ENCODE assay signal across 13 mouse cellular contexts in the genomic region with DNA sequence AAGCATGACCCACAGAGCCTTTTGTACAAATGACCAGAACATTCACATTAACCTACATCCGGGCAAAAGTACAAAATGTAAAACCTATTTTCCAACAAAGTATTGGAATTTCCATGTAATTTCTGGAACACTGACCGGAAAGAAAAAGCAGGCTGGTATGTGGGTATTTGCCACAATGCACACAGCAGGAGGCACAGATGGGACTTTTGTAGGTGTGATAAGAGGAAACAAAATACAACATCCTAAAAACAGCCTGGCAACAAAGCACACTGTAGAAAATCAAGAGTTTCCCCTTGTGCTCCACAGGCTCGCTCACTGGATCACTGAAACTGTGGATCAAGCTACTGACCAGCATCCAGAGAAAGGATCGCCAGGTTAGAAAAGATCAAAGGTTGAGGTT.
"Had no signal": no experiment of that assay in that cellular context is flagged by ENCODE, and none has a peak within 500 bp of the region (broad histone marks: within the 10 kb centered on the region; RNA-seq: fewer than 3 reads in every experiment).

No protein-coding gene starts in this region.

- ATAC-seq: intestine, embryonic 15.5 days; liver, postnatal 0 days; midbrain, embryonic 13.5 days had no signal

- H3K4me1 ChIP-seq: intestine, embryonic 15.5 days; limb, embryonic 12.5 days; liver, embryonic 13.5 days; lung, embryonic 15.5 days; midbrain, embryonic 13.5 days; stomach, embryonic 15.5 days had no signal

- H3K9ac ChIP-seq: hindbrain, embryonic 14.5 days; intestine, embryonic 15.5 days; limb, embryonic 12.5 days; liver, embryonic 13.5 days; liver, postnatal 0 days; lung, embryonic 15.5 days; midbrain, embryonic 13.5 days; stomach, embryonic 15.5 days had no signal

- H3K27me3 ChIP-seq: intestine, embryonic 15.5 days; limb, embryonic 12.5 days; liver, embryonic 13.5 days; lung, embryonic 15.5 days; midbrain, embryonic 13.5 days; stomach, embryonic 15.5 days had no signal

- H3K27ac ChIP-seq: hindbrain, embryonic 14.5 days; intestine, embryonic 15.5 days; limb, embryonic 12.5 days; liver, embryonic 13.5 days; lung, embryonic 15.5 days; midbrain, embryonic 13.5 days; stomach, embryonic 15.5 days had no signal

- H3K36me3 ChIP-seq: intestine, embryonic 15.5 days; limb, embryonic 12.5 days; liver, embryonic 13.5 days; lung, embryonic 15.5 days; midbrain, embryonic 13.5 days; stomach, embryonic 15.5 days had no signal

- DNase-seq: kidney, adult 2 months; kidney, postnatal 25 days; liver; liver, embryonic 13.5 days; liver, postnatal 0 days; thymus, adult 18-20 months; thymus, postnatal 14 days had no signal

- H3K9me3 ChIP-seq: intestine, embryonic 15.5 days; limb, embryonic 12.5 days; liver, embryonic 13.5 days; lung, embryonic 15.5 days; midbrain, embryonic 13.5 days; stomach, embryonic 15.5 days had no signal

- H3K4me3 ChIP-seq: intestine, embryonic 15.5 days; limb, embryonic 12.5 days; liver, embryonic 13.5 days; lung, embryonic 15.5 days; midbrain, embryonic 13.5 days; stomach, embryonic 15.5 days had no signal

- H3K4me2 ChIP-seq: hindbrain, embryonic 14.5 days; intestine, embryonic 15.5 days; limb, embryonic 12.5 days; liver, embryonic 13.5 days; lung, embryonic 15.5 days; midbrain, embryonic 13.5 days; stomach, embryonic 15.5 days had no signal
